Mouse (Mus musculus): ENCODE results near the gene C1qtnf5. TPM values are rescaled to one million over a fixed set of nuclear protein-coding genes. Genes with fewer than 3 reads are reported as not detected.

Gene C1qtnf5
- total RNA-seq, 2 experiments from 2014 or later: 15.5 to 21.3 TPM

Other genes starting within 250 kb of the C1qtnf5 start
- 10 to 100 TPM; 31.3 to 32.3 TPM for gene Thy1, start 63.9 kb upstream of the C1qtnf5 start, total RNA-seq (2021)
- gene Usp2, start 40.2 kb upstream of the C1qtnf5 start, total RNA-seq (2021): 100 to 1,000 TPM; 102 to 150 TPM
- gene Mfrp, start 5.5 kb upstream of the C1qtnf5 start, total RNA-seq (2021): not detected
- gene Gm49380, start 6.3 kb downstream of the C1qtnf5 start, total RNA-seq (2021): under 1 TPM; 0.10 to 0.12 TPM
- 10 to 100 TPM; 18.1 TPM for gene Rnf26, start 6.3 kb downstream of the C1qtnf5 start, total RNA-seq (2021)
- gene Mcam, start 27.2 kb downstream of the C1qtnf5 start, total RNA-seq (2021): 100 to 1,000 TPM; 147 to 156 TPM
- gene Cbl, start 126.8 kb downstream of the C1qtnf5 start, total RNA-seq (2021): 10 to 100 TPM; 30.9 to 31.3 TPM
- gene Ccdc153, start 133.4 kb downstream of the C1qtnf5 start, total RNA-seq (2021): not detected
- 1 to 10 TPM; 2.3 to 3.3 TPM for gene Pdzd3, start 144.2 kb downstream of the C1qtnf5 start, total RNA-seq (2021)
- 10 to 100 TPM; 14.9 to 18.3 TPM for gene Nlrx1, start 161.4 kb downstream of the C1qtnf5 start, total RNA-seq (2021)
- gene Abcg4, start 181.4 kb downstream of the C1qtnf5 start, total RNA-seq (2021): 1 to 10 TPM; 1.0 to 1.5 TPM
- 10 to 100 TPM; 10.0 to 11.1 TPM for gene Hinfp, start 198.4 kb downstream of the C1qtnf5 start, total RNA-seq (2021)
- gene C2cd2l, start 213.0 kb downstream of the C1qtnf5 start, total RNA-seq (2021): 10 to 100 TPM; 14.2 to 17.6 TPM
- 10 to 100 TPM; 21.1 to 25.2 TPM for gene Dpagt1, start 218.8 kb downstream of the C1qtnf5 start, total RNA-seq (2021)
- 10 to 100 TPM; 54.1 to 57.9 TPM for gene H2afx, start 227.4 kb downstream of the C1qtnf5 start, total RNA-seq (2021)
- gene Hmbs, start 237.0 kb downstream of the C1qtnf5 start, total RNA-seq (2021): 10 to 100 TPM; 54.2 to 55.2 TPM

Data from heart, postnatal 10 days (tissue).